Comparison of ENCODE assay signal across 8 mouse cellular contexts in the genomic region with DNA sequence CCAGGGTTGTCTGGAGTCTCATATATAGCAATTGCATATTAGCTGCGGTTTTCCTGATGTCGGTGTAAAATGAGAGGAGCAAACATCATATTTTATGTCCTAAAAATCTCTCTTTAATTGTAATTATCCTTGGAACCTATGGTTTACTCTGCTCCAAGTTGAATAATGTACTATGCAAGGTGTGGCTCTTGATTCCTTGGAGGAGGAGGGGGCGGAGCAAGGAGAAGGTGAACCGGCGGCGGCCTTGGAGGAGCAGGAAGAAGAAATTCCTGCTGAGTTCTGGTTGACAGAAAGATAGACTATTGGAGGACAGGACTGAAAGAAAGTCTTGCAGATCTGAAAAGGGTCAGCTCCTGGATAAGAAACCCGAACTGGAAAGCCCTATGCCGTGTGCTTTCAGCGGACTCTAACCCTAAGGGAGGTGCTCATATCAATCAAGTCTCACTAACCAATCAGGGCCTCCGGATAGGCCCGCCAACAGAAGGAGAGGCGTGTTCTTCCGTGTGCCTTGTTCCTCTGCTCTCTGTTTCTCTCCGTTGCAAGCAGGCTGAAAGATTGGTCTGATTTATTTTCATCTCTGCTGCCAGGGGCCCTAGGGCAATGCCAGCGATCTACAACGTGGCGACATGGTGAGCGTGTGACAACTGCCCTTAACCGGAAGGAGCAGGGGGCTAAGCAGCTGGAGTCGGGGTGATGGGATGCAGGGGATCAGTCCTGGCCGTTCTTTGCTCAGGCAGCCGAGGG.
DNase-seq lines count a peak whose midpoint lies in the region; ATAC-seq and TF ChIP-seq lines count a peak whose summit lies in the region.
"Not testable (repeated sequence)": the region's sequence is repeated elsewhere in the genome, so short reads cannot be mapped to it uniquely, and the experiment has no call there.

No protein-coding gene starts in this region.

- DNase-seq in 3T3-L1 (ENCODE audit: low read depth, low spot score): peak; percentile 76
- peak; percentile 64 for DNase-seq in embryonic facial prominence, embryonic 14.5 days (ENCODE audit: low spot score)
- peak; percentile 31 for DNase-seq in heart, adult 8-10 months (ENCODE audit: low spot score)
- DNase-seq in kidney, adult 18-20 months: peak; percentile 41
- peak; percentile 11 to 14 for DNase-seq in left cerebral cortex, postnatal 36 days (ENCODE audit: low spot score in 2 of 2)
- DNase-seq in right cerebral cortex, postnatal 25 days: peak; percentile 18

- H3K4me1 ChIP-seq in bone marrow, adult 2 months (ENCODE audit: control insufficient read depth, insufficient read depth, low read length); embryonic facial prominence, embryonic 14.5 days (ENCODE audit: control insufficient read depth, insufficient read depth, low read length): not testable (repeated sequence)

- H3K4me2 ChIP-seq in embryonic facial prominence, embryonic 14.5 days (ENCODE audit: low read depth, low read length): peak overlapping the region; percentile 52

- intact Hi-C loops in left cerebral cortex, postnatal 36 days (cut with DNase I): not testable (repeated sequence)

- H3K27me3 ChIP-seq in embryonic facial prominence, embryonic 14.5 days (replicated peaks; ENCODE audit: control insufficient read depth, insufficient read depth, low read length): not testable (repeated sequence)

- H3K9ac ChIP-seq in embryonic facial prominence, embryonic 14.5 days (ENCODE audit: low read depth, low read length): peak overlapping the region; percentile 80

- TF ChIP-seq CTCF in bone marrow, adult 2 months (IDR thresholded peaks at IDR 0.05; ENCODE audit: control insufficient read depth, insufficient read depth, low read length): not testable (repeated sequence)

- not testable (repeated sequence) for H3K9me3 ChIP-seq in embryonic facial prominence, embryonic 14.5 days (ENCODE audit: control insufficient read depth, low read length)

- not testable (repeated sequence) for H3K27ac ChIP-seq in bone marrow, adult 2 months (ENCODE audit: control insufficient read depth, insufficient read depth, low read depth, low read length, poor library complexity)
- H3K27ac ChIP-seq in embryonic facial prominence, embryonic 14.5 days (replicated peaks; ENCODE audit: low read depth, low read length): peak overlapping the region; percentile 68

- H3K36me3 ChIP-seq in embryonic facial prominence, embryonic 14.5 days (ENCODE audit: control insufficient read depth, insufficient read depth, low read length): not testable (repeated sequence)

- H3K4me3 ChIP-seq in bone marrow, adult 2 months (replicated peaks; ENCODE audit: control insufficient read depth, low read depth, low read length): peak overlapping the region; percentile 77
- peak overlapping the region; percentile 60 for H3K4me3 ChIP-seq in embryonic facial prominence, embryonic 14.5 days (ENCODE audit: low read depth, low read length)

- not testable (repeated sequence) for TF ChIP-seq POLR2A in bone marrow, adult 2 months (IDR thresholded peaks at IDR 0.05; ENCODE audit: borderline replicate concordance, control insufficient read depth, low read depth, low read length)

- ATAC-seq in embryonic facial prominence, embryonic 14.5 days (ENCODE audit: low read depth): peak; percentile 88
- ATAC-seq in megakaryocyte-erythroid progenitor cell, adult 5-6 weeks (replicated peaks; ENCODE audit: low FRiP score, low TSS enrichment, poor library complexity, severe bottlenecking): peak; percentile 91

- 2% methylated on average over 22 of the region's 22 CpGs for WGBS in bone marrow, adult 2 months
- 2% methylated on average over 22 of the region's 22 CpGs for WGBS in embryonic facial prominence, embryonic 14.5 days

Comparison
In these comparisons a context has a peak if more than half of its experiments do, and no peak if none do; other contexts are left out.
1. DNase-seq: peak in every context shown above with its lines; median percentile 76 in 3T3-L1; 64 in embryonic facial prominence, embryonic 14.5 days; 41 in kidney, adult 18-20 months; 31 in heart, adult 8-10 months; 18 in right cerebral cortex, postnatal 25 days; 12 in left cerebral cortex, postnatal 36 days.